Mouse (Mus musculus): Measurements from ENCODE around the gene Inca1. TPM values are rescaled to one million over a fixed set of nuclear protein-coding genes. Genes with fewer than 3 reads are reported as not detected.

The Inca1 gene
- total and polyA plus RNA-seq, 3 experiments = 1.7 to 3.8 (median 3.4) TPM

DNA sequence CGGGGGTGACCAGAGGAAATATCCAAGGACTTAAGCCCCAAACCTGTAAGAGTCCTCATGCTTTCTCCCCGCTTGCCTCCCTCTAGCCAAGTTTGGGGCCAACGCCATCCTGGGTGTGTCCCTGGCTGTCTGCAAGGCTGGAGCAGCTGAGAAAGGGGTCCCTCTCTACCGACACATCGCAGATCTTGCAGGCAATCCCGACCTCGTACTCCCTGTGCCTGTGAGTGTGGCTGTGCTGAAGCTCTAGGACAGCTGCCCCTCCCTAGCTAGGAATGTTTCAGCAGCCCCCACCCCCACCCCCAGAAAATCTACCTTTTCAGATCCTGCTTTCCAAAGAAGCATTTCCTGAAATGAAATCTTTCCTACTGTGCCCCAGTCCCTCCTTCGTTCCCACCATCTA is 41.0 kb downstream of the Inca1 start:
- peaks cover 5% of the 10 kb centered on the region for H3K79me2 ChIP-seq (replicated peaks; ENCODE audit: control insufficient read depth, extremely low read depth, insufficient read depth, poor library complexity, severe bottlenecking)
- no peak overlapping the region for H3K9ac ChIP-seq (ENCODE audit: insufficient read depth, low read depth)
- H3K27ac ChIP-seq (ENCODE audit: insufficient read depth, low read depth) = no peak overlapping the region
- no peak overlapping the region for H3K4me3 ChIP-seq (replicated peaks in 1 of 3; ENCODE audit: low read depth in 2 of 3, low read length in 2 of 3, poor library complexity in 1 of 3)
- no peaks in the 10 kb centered on the region for H3K27me3 ChIP-seq (replicated peaks)
- H3K36me3 ChIP-seq (replicated peaks in 1 of 2; ENCODE audit: control insufficient read depth in 1 of 2, insufficient read depth in 1 of 2, low read length in 1 of 2) = peaks cover 23 to 54% of the 10 kb centered on the region in 2 experiments
- in situ Hi-C loops (cut with MboI; ENCODE audit: low pct_ligation_motif_present, low pct_unique_long_range_greater_than_20kb, low sequenced_read_pairs) (no loop called here), dilution Hi-C loops (cut with MboI; ENCODE audit: extremely low pct_ligation_motif_present, extremely low pct_unique_long_range_greater_than_20kb, low sequenced_read_pairs) (no loop called here)
- no peaks in the 10 kb centered on the region for H3K9me3 ChIP-seq (replicated peaks; ENCODE audit: low read length)
- no peak overlapping the region for H3K4me2 ChIP-seq (ENCODE audit: insufficient read depth, low read depth, poor library complexity, severe bottlenecking)
- no peak for TF ChIP-seq NRF1 (IDR thresholded peaks at IDR 0.05; ENCODE audit: low read depth, low read length)
- no peak for TF ChIP-seq MAZ (IDR thresholded peaks at IDR 0.05; ENCODE audit: low read depth, low read length)
- TF ChIP-seq UBTF (IDR thresholded peaks at IDR 0.05; ENCODE audit: low read depth, low read length) = no peak
- no peak for TF ChIP-seq ZC3H11A (IDR thresholded peaks at IDR 0.05; ENCODE audit: low read depth, low read length)
- no peak for TF ChIP-seq TBP (conservative IDR thresholded peaks at IDR 0.05; ENCODE audit: low read depth, low read length)
- TF ChIP-seq ZMIZ1 (IDR thresholded peaks at IDR 0.05; ENCODE audit: low read depth, low read length) = no peak
- no peak for TF ChIP-seq EP300 (IDR thresholded peaks at IDR 0.05; ENCODE audit: low read length)
- no peak for TF ChIP-seq USF2 (conservative IDR thresholded peaks at IDR 0.05; ENCODE audit: low read depth, low read length)
- no peak for TF ChIP-seq BHLHE40 (IDR thresholded peaks at IDR 0.05; ENCODE audit: low read depth, low read length)
- no peak for TF ChIP-seq POLR2A (IDR thresholded peaks at IDR 0.05; ENCODE audit: low read depth, low read length)
- no peak for DNase-seq (ENCODE audit: extremely low read depth)
- peaks cover 7 to 26% of the 10 kb centered on the region in 2 experiments for H3K4me1 ChIP-seq (ENCODE audit: control insufficient read depth in 1 of 2, insufficient read depth in 2 of 2)

DNA sequence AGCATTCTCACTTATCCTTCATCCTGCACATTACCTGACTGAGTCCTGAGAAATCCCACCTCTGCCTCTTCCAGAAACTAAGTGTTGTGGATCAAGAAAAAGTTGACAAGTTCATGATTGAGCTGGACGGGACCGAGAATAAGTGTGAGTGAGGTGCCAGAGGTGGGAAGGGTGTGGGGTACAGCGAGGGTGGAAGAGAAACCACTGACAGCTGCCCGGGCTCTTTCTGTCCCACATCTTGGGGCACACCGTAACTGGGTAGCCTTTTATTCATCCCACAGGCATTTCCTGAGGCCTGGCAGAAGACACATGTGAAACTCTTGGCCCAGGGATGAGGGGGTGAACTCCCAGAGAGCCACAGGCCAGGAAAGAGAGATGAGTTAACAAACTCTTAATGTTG is 41.4 kb downstream of the Inca1 start:
- no peak overlapping the region for H3K27ac ChIP-seq (ENCODE audit: insufficient read depth, low read depth)
- in situ Hi-C loops (cut with MboI; ENCODE audit: low pct_ligation_motif_present, low pct_unique_long_range_greater_than_20kb, low sequenced_read_pairs) (no loop called here), dilution Hi-C loops (cut with MboI; ENCODE audit: extremely low pct_ligation_motif_present, extremely low pct_unique_long_range_greater_than_20kb, low sequenced_read_pairs) (no loop called here)
- peaks cover 7 to 26% of the 10 kb centered on the region in 2 experiments for H3K4me1 ChIP-seq (ENCODE audit: control insufficient read depth in 1 of 2, insufficient read depth in 2 of 2)
- no peak for TF ChIP-seq SIN3A (IDR thresholded peaks at IDR 0.05; ENCODE audit: low read length)
- no peak for TF ChIP-seq NRF1 (IDR thresholded peaks at IDR 0.05; ENCODE audit: low read depth, low read length)
- TF ChIP-seq ETS1 (conservative IDR thresholded peaks at IDR 0.05; ENCODE audit: low read depth, low read length) = no peak
- TF ChIP-seq POLR2AphosphoS2 (IDR thresholded peaks at IDR 0.05; ENCODE audit: low read depth, low read length) = no peak
- no peak for TF ChIP-seq MAX (IDR thresholded peaks at IDR 0.05; ENCODE audit: low read length)
- no peak for TF ChIP-seq HCFC1 (IDR thresholded peaks at IDR 0.05; ENCODE audit: low read depth, low read length)
- TF ChIP-seq GABPA (IDR thresholded peaks at IDR 0.05; ENCODE audit: insufficient replicate concordance, low read depth, low read length) = no peak
- TF ChIP-seq RCOR1 (conservative IDR thresholded peaks at IDR 0.05; ENCODE audit: low read depth, low read length) = no peak
- TF ChIP-seq MEF2A (IDR thresholded peaks at IDR 0.05; ENCODE audit: borderline replicate concordance, low read depth, low read length) = no peak
- TF ChIP-seq JUND (conservative IDR thresholded peaks at IDR 0.05; ENCODE audit: low read depth, low read length) = no peak
- no peak for TF ChIP-seq CTCF (conservative IDR thresholded peaks at IDR 0.05 in 1 of 2, IDR thresholded peaks at IDR 0.05 in 1 of 2; ENCODE audit: low read depth in 2 of 2, low read length in 2 of 2)
- TF ChIP-seq BHLHE40 (IDR thresholded peaks at IDR 0.05; ENCODE audit: low read depth, low read length) = no peak
- no peak for TF ChIP-seq MYC (IDR thresholded peaks at IDR 0.05; ENCODE audit: low read depth, low read length)
- no peak overlapping the region for H3K4me2 ChIP-seq (ENCODE audit: insufficient read depth, low read depth, poor library complexity, severe bottlenecking)
- H3K4me3 ChIP-seq (replicated peaks in 1 of 3; ENCODE audit: low read depth in 2 of 3, low read length in 2 of 3, poor library complexity in 1 of 3) = no peak overlapping the region
- peaks cover 9% of the 10 kb centered on the region for H3K79me2 ChIP-seq (replicated peaks; ENCODE audit: control insufficient read depth, extremely low read depth, insufficient read depth, poor library complexity, severe bottlenecking)
- no peaks in the 10 kb centered on the region for H3K9me3 ChIP-seq (replicated peaks; ENCODE audit: low read length)
- H3K36me3 ChIP-seq (replicated peaks in 1 of 2; ENCODE audit: control insufficient read depth in 1 of 2, insufficient read depth in 1 of 2, low read length in 1 of 2) = peaks cover 19 to 49% of the 10 kb centered on the region in 2 experiments
- H3K9ac ChIP-seq (ENCODE audit: insufficient read depth, low read depth) = no peak overlapping the region
- H3K27me3 ChIP-seq (replicated peaks) = no peaks in the 10 kb centered on the region
- no peak for DNase-seq (ENCODE audit: extremely low read depth)
